Mouse (Mus musculus) frontal cortex, postnatal 14 days (tissue): ENCODE measurements around the gene Adam20.
"Not testable (repeated sequence)": the region's sequence is repeated elsewhere in the genome, so short reads cannot be mapped to it uniquely, and the experiment has no call there.

ENCODE experiments used
- DNase-seq, 2 experiments: peaks; one replicate each; pipeline ENCODE4 v3.0.0; 2022; ENCODE audit warnings: low spot score in 2 of 2

Adam20 gene

DNA sequence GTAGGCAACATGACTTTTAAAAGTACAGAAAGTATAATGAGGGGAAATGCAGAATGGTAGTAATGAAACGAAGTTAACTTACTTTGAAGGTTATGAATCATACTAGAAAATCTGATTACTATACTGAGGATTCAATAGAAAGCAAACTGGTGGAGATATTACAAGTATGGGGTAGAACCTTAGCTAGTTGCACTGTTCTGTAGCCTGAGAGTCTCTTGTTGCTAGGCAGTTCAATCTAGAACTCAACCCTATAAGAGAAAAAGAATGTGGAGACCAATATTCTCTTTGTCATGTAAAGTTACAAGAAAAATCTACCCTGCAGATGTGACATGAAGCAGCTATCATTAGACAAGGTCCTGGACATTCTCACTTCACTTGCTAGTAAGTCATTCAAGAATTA lies at the start of gene Adam20:
Gene Adam20, plus strand, starts transcription at position 301 of the 400 bp plus-strand sequence.
- not testable (repeated sequence) for DNase-seq

- not testable (repeated sequence) for DNase-seq
Observed at GRCm38 (mm10) chr8:40751908-40752307, 41.2 kb upstream of the Adam20 start, which contains the start of gene Adam25. Adam25 (plus strand) TSS chr8:40752208.

DNA sequence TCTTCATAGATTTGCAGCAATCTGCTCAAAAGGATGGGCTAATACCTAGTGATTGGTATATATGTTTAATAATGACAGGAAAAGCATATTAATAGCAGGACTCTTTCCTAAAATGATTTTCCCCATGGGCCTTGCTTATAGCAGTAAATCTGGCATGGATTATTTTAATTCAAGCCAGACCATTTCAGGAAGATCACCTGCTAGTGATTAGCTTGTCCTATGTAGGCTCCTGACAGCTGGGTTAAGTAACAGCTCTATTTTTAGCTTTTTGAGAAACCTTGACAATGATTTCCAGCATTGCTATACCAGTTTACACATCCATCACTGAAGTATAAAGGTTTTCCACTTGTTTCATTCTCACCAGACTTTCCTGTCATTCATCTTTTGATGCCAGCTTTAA lies 9.8 kb upstream of the Adam20 start:
- no peak for DNase-seq

DNA sequence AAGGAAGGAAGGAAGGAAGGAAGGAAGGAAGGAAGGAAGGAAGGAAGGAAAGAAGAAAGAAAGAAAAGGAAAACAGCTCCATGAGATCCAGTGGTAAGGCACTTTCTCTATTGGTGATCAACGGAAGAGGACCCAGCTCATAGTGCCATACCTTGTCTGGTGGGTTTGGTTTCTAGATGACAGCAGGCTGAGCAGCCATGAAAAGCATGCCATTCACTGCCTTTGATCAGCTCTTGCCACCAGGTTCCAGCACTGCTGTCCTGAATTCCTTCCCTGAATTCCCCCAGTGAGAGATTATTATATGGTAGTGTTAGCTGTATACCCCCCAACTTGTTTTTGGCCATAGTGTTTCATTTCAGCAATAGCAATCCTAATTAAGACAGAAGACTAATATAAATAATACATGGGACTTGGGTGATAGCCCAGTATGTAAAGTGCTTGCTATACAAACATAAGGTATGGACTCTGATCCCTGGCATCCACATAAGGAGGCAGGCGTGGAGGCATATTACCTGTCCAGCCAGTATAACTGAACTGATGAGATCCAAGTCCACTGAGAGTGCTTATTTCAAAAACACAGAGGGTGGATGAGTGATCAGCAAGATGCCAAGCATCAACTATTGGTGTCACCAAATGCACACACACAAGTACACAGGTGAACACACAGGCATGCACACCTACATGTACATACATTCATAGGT lies 10.5 kb downstream of the Adam20 start:
- no peak for DNase-seq
